Mouse (Mus musculus): ENCODE data around the gene Adap1.
A peak's percentile ranks its signal among the peaks of the same experiment; 100 is the strongest.

The Adap1 gene

GRCm38 (mm10) chr5:139320424-139320823, 5.0 kb downstream of the Adap1 start:
- DNase-seq: peak; percentile 67 to 73

GRCm38 (mm10) chr5:139317751-139318504, 7.5 kb downstream of the Adap1 start:
- peak in 1 of 2 experiments; percentile 35 for DNase-seq

DNA sequence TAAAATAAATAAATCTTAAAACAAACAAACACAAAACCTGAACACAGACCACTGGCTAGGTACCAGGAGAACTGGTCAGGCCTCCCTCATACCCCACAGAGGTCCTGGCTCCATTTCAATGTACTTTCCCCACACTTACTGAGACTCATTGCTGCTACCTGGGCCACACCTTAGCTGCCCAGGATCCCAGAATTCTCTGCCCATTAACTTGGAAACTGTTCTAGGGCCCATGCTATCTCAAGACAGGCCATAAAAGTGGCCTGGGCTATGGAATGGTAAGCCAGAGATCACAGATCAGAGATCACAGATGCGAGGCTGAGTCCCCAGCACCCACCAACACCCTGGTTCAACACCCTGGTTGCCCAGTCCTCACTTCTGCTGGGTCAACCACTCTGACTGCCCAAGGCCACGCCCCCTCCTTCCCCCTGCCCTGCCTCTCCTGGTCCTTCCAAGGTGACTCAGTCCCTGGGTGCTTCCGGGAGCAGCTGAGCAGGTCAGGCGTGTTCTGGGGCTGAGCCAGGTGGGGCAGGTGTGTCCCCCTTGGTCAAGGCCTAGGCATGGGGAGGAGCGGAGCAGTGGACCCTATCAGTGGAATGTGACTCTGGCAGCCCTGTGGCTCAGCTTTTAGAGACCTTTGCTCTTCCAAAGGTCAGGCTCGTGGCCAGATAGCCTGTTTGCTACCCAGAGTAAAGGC, 8.3 kb downstream of the Adap1 start:
- peak; percentile 95 to 98 for DNase-seq

DNA sequence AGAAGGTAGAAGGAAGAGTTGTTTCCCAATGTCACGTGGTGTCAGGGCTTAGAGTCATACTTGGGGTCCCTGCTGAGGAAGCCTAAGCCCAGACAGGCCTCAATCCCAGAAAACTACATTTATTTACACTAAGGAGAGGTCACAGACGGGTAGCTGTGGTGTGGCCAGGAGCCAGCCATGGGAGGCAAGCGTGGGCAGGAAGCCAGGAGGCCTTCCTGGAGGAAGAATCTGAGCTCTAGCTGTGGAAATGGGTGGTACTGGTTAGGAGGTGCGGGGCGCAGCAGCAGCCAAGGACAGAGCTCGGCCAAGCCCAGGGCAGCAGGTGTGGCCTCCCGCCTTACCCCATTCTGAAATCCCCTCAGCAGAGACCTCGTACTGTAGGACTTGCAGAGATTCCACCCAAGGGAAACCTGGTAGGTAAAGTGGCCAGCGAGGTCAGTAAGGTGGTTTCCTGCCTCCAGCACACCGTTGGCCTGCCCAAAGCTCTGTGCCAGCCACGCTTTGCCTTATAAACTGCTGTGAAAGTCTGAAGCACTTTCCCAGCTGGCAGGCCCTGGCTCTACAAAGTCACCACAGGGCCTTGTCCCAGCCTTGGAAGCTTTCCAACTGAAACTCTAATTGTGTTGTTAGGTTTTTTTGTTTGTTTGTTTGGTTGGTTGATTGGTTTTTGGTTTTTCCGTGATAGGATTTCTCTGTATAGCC, 10.3 kb downstream of the Adap1 start:
- DNase-seq: peak; percentile 71 to 73

GRCm38 (mm10) chr5:139313536-139313935, 11.9 kb downstream of the Adap1 start:
- DNase-seq: peak; percentile 34 to 40

DNA sequence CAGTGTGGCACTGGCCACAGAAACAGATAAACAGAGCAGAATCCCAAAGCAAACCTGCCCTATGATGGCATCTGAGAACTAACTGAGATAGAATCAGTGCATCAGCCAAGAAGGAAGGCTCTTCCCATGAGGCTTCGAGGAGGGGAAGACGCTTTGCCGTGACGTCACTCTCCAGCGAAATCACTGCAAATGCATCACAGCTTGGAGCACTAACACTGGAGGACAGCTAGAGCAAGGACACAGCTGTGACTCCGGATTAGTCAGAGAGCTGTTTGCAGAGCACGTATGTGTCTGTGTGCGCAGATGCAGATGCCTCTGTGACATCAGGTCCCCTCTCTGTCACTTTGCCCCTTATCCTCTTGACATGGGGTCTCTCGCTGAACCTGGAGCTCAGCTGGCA, 13.6 kb downstream of the Adap1 start:
- no peak for DNase-seq

DNA sequence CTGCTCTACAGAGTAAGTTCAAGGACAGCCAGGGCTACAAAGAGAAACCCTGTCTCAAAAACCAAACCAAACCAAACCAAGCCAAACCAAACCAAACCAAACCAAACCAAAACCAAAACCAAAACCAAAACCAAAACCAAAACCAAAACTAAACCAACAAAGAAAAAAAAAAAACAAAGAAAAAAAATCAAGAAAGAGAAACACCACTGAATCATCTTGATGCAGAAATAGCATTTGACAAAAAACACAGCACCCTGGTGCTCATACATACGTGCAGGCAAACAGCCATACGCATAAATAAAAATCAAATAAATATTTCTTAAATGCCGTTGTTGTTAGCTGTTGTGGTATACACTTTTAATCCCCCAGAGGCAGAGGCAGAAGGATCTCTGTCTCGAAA, 14.9 kb downstream of the Adap1 start:
- DNase-seq: no peak

DNA sequence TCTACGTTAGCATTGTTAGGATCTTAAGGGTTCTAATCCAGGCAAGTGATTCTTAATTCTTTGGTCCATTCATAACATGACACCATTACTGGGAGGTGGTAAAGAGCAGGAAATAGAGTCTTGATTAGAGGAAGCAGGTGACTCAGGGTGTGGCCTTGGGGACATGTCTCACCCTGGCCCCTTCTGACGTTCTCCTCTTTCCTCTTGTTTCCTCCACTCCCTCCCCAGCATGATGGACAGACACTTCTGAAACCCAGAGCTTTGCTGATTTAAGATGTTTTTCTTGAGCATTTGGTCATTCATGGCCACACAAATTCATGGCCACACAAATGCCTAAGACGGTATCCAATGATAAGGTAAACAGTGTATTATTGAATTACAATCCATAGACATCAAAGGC, 15.5 kb downstream of the Adap1 start:
- DNase-seq: no peak

- no peak for DNase-seq
These were observed 21.8 kb downstream of the Adap1 start for GRCm38 (mm10) chr5:139303646-139304061.

- no peak for DNase-seq
These were observed 23.3 kb downstream of the Adap1 start for GRCm38 (mm10) chr5:139302101-139302500.

- no peak for DNase-seq
These were observed 27.7 kb downstream of the Adap1 start for GRCm38 (mm10) chr5:139297745-139298144.

DNA sequence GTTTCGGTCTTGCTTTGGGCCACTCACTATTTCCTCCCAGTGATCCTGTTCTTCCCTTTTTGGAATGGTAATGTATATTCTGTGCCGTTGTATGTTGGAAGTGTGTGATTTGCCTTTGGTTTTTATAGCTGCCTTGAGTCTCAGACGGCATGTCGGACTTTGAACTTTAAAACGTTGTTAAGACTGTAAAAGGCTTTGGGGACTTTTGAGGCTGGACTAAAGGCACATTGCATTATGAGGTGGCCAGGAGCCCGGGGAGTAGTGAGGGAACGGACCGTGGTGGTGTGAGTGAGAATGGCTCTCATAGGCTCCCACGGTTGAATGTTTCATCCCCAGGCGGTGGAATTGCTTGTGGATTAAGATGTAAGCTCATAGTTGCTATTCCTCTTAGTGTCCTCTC, 28.3 kb downstream of the Adap1 start:
- no peak for DNase-seq

DNA sequence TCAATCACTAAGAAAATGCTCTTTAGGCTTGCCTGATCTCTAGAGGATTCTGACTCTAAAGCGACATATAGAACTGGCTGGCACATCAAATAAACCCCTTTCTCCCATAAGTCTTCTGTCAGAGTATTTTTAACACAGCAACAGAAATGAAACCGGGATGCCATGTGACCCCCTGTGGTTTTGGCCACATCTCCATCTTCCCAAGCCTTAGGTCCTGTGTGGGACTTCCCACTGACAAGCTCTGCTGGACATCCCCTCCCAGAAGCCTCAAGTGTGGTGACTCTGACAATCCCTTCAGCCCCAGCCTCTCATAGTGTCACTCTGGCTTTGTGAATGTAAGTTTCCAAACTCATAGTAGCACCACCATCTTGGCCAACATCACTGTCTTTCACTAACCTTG, 31.3 kb downstream of the Adap1 start:
- no peak for DNase-seq

GRCm38 (mm10) chr5:139291811-139292560, 33.4 kb downstream of the Adap1 start:
- peak; percentile 51 to 73 for DNase-seq

DNA sequence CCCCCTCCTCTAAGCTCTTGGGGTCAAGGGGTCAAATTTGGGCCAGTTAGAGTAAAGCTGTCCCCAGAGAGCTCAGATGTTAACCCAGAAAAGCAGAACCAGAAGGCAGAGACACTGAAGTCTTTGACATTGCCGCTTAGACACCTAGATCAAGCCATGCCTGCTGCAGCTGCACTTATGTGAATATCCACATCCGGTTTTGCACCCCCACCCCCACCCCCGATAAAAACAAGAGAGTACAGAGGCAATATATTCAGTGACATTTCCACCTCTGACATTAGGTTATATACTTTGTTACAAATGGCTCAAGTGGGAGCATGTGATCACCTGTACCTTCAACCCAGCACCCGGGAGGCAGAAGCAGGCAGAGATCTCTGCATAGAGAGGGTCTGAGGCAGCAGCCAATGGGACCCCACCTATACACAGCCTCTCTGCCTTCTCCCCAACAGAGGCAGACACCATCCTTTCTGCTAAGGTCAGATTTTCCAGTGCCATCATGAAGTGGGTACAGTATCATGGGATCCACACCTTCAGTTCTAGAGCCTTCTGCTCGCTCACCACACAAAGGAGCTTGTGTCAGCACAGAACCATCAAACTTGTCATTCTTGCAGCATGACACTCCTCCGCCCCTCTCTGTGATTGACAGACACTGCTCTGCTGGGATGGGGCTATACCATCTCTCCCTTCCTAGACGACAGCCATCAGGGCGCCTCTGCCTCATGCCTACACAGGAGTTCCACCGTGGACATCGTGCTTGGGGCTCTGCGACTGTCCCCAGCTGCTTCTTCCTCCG, 34.8 kb downstream of the Adap1 start:
- DNase-seq: no peak

GRCm38 (mm10) chr5:139288591-139288990, 36.8 kb downstream of the Adap1 start:
- no peak for DNase-seq

DNA sequence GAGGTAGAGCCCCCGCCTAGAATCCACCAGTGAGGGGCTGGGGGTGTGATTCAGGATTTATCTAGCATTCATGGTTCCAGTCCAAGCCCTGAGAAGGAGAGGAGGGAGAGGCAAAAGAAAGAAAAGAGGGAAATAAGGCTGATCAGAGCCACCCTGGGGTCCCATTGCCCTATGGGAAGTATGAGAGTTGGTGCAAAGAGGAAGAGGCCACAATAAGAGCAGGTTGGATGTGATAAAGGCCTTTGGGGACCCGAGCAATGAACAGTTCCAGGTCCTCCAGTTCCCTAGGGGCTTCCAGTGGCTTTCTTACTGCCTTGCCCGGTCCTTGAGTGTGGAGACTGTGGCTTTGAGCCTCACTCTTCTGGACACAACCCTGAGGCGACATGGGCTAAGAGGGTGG, 37.6 kb downstream of the Adap1 start:
- no peak for DNase-seq

- no peak for DNase-seq
These were observed 38.3 kb downstream of the Adap1 start for GRCm38 (mm10) chr5:139287099-139287498.

GRCm38 (mm10) chr5:139286142-139286941, 39.1 kb downstream of the Adap1 start:
- no peak for DNase-seq

GRCm38 (mm10) chr5:139285383-139286067, 39.9 kb downstream of the Adap1 start:
- DNase-seq: no peak
